Mouse (Mus musculus): ENCODE measurements around the gene Slc13a3. TPM values are rescaled to one million over a fixed set of nuclear protein-coding genes. Genes with fewer than 3 reads are reported as not detected.
"Not testable (repeated sequence)": the region's sequence is repeated elsewhere in the genome, so short reads cannot be mapped to it uniquely, and the experiment has no call there.

Gene Slc13a3
- 1.1 and 1.3 TPM in 2 replicates for polyA plus RNA-seq (2012; rRNA removed)

DNA sequence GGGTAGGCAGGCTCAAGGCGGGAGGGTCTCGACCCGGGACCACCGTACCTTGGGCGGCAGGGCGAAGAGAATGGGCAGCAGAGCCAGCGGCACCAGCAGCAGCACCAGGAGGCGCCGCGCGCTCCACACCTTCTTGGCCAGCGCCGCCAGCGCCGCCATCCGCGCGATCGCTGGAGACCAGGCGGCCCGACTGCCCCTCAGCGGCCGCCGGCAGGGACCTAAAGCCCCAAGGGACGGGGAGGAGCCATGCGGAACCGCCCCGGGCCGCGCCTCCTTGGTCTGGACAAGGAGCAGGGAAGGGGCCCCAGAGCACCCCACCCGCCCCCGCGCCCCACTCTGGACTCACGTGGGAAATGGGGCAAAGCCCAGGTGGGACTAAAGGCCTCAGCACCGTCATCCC lies at the start of gene Slc13a3:
Gene Slc13a3, minus strand, starts transcription at position 228 of the 400 bp plus-strand sequence.
- DNase-seq (ENCODE audit: low read depth): no peak

DNA sequence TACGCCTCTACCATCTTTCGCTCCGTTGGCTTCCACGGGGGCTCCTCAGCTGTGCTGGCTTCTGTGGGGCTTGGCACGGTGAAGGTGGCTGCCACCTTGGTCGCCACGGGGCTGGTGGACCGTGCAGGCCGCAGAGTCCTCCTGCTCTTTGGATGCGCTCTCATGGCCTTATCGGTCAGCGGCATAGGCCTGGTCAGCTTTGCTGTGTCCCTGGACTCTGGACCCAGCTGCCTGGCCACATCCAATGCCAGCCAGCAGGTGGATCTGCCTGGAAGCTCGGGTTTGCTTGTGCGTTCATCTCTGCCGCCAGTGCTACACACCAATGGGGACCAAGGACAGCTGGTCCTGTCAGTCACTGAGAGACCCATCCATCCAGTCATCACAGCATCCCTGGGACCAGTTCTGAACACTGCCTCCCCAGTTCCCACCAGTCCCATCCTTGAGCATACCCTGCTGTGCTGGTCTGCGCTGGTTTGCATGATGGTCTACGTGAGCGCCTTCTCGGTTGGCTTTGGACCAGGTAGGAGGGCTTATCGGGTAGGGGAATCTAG lies 42.2 kb upstream of the Slc13a3 start:
- no peak for DNase-seq (ENCODE audit: low read depth)

DNA sequence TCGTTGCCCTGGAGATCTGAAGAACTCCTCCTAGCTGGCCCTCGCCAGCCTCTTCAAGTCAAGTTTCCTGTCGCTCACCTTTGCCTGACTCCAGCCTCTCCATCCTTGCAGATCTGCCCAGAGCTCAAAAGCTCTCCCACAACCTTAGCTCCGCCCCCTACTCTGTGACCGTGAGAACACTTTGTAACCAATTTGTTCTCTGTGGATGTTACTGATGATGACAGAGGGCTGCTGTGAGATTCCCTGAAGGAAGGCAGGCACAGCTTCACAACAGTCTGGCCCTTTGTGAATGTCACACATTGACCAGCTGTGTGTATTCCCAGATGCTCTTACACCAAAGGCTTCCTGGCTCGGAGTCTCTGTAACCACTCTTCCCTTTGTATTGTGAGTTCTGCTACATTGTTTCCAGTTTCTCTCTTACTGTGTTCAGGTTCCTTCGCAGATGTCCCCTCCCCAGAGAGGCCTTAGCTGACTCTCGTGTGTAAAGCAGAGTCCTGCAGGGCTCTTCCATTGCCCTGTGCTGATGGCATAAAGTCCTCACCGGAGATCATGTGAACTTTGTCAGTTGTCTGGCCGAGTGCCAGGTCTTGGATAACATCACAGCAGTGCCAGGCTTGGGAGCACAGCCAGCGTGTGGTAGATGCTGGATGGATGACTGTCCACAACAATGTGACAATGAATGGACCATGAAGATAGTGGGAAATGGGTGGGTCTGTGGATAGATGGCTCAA lies 40.0 kb upstream of the Slc13a3 start:
- no peak for DNase-seq (ENCODE audit: low read depth)

DNA sequence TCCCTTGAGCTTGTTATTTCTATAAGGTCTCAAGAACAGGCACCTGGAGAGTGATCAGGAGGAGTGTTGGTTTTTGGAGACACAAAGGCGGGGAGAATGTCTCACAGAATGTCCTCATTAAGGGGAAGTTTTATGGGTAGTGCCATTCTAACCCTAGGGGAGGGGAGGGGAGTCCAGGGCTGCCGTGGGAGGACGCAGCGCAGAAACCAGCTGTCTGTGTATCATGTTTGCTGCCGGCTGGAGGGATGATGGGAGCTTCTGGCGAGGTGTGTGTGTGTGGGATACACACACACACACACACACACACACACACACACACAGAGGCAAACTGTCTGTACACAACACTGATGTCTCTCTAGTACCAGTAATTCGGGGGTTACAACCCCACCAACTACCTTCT lies 39.4 kb upstream of the Slc13a3 start:
- no peak for DNase-seq (ENCODE audit: low read depth)

DNA sequence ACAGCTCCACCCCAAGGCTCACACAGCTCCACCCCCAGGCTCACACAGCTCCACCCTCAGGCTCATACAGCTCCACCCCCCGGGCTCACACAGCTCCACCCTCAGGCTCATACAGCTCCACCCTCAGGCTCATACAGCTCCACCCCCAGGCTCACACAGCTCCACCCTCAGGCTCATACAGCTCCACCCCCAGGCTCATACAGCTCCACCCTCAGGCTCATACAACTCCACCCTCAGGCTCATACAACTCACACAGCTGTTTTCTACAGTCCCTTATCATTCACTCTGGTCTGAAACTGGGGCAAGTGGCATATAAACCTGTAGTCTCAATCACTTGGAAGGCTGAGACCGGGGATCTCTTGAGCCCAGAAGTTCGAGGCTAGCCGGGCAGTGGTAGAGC lies 38.5 kb upstream of the Slc13a3 start:
- not testable (repeated sequence) for DNase-seq (ENCODE audit: low read depth)

DNA sequence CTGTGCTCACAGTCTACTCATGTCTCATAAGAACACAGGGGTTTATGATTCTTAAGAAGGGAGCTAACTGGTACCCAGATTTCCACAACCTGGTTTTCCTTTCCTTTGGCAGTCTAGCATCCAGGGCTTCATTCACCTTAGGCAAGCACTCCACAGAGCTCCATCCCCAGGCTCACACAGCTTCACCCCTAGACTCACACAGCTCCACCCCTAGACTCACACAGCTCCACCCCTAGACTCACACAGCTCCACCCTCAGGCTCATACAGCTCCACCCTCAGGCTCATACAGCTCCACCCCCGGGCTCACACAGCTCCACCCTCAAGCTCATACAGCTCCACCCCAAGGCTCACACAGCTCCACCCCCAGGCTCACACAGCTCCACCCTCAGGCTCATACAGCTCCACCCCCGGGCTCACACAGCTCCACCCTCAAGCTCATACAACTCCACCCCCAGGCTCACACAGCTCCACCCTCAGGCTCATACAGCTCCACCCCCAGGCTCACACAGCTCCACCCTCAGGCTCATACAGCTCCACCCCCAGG lies 38.0 kb upstream of the Slc13a3 start:
- DNase-seq (ENCODE audit: low read depth): not testable (repeated sequence)

DNA sequence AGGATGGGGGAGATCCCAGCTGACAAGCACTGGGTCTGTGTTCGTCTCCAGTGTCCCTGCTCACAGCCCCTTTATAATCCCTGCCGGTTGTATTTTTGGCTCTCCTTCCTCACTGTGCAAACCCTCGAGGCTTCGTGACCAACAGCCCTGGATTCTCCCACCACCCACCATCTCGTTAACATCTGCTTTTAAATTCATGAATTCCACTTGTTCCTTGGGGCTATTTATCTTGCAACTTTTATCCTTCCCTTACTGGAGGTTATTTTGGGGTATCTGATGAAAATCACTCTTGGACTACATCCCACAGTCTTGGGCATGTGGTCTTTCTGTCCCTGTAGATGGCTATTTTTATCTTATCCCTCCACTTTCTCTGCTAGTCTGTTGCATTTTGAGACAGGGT lies 37.4 kb upstream of the Slc13a3 start:
- no peak for DNase-seq (ENCODE audit: low read depth)

DNA sequence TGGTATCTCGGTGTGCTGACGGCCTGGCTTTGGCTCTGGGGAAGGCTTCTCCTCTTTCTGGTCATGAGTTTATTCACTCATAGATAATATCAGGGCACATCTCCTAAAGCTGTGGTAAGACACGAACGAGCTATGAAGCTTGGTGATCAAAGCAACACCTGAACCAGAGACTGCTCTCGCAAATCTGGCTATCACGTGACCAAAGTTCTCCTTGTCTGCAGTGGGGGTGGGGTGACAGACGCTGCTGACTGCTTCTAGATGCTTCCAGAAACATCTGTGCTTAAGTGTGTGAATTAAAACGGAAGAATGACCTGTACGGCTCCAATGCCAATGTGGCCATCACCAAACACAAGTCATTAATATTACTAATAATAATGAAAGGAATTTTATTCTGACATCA lies 36.7 kb upstream of the Slc13a3 start:
- no peak for DNase-seq (ENCODE audit: low read depth)

DNA sequence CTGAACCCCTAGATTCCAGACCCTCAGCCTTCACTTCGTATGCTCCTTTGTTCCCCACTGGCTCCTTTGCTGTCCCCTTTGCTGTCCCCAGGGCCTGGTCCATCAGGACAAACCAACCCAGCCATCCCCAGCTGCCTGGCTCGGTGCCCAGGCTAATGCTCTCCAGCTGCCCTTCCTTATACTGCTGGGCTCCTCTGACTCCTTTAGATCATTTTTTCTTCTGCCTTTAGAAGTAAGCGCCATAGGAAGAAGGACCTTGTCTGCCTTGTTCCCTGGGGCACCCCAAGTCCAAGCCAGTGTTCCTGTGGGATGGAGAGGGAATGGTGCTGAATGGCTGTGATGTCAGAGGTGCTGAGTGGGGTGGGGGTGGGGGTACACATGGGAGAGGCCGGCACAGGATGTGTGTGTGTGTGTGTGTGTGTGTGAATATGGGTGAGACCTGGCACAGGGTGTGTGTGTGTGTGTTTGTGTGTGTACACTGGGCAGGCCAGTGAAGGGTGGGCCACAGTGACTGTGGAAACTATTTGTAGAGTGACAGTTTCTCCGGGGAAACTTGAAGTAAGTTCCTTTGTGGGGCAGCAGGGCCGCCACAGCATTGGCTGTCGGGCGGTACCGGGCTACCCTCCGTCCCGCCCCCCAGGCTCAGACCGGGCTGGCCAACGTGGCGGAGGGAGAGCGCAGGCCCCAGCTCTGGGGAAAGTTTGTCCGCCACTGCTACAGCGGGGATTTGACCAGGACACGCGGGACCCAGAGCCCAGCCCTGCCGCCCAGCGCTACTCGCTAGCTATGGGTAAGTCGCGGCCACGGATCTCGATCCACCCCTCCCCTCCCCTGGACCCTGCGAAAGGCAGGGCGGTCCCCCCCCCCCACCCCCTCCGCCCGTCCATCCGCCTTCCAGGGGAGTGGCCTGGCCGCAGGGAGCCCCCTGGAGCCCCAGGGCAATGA lies 30.5 kb upstream of the Slc13a3 start, which contains the start of gene Slc2a10:
Gene Slc2a10, plus strand, starts transcription at position 529 of the 945 bp plus-strand sequence.
- no peak for DNase-seq (ENCODE audit: low read depth)

DNA sequence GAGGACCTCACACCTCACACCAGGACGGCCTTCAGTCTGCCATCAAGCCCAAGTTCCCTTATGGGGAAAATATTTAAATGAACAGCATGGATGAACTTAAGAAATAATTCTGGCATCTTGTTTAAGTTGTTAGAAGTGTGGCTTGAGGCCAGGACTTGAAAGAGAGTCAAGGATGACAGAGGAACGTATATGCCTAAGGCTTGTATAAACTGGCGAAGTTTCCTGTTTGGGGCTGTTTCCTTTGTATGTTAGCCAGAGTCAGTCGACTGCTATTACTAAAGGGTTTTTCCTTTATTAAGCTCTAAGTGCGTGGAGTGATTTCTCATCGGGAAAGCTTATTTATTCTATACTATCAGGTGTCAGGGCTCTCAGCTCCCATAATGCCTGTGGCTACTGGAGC lies 25.8 kb upstream of the Slc13a3 start:
- peak; percentile 67 for DNase-seq (ENCODE audit: low read depth)

DNA sequence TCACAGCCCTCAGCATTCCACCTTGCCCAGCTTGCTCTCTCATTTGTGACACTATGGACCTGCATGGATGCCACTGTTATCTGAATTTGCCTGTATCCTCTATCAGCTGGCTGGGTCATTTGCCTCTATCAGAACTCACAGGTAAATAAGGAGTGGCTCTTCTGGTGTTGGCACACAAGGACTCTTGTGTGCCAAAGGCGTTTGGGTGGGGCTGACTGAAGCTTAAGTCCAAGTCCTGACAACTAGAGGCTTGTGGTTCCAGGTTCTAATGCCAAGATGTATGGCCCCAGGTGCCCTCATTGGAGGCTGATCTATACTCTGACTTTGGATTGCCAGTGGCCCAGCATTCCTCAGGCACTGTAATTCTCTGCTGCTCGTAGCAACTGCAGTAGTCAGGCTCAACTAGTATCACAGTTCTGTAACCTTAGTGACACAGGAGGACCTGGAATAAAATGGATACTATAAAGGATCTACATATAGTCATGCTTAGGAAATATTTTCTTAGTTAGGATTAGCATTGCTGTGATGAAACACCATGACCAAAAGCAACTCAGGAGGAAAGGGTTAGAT lies 24.8 kb upstream of the Slc13a3 start:
- DNase-seq (ENCODE audit: low read depth): peak; percentile 61

DNA sequence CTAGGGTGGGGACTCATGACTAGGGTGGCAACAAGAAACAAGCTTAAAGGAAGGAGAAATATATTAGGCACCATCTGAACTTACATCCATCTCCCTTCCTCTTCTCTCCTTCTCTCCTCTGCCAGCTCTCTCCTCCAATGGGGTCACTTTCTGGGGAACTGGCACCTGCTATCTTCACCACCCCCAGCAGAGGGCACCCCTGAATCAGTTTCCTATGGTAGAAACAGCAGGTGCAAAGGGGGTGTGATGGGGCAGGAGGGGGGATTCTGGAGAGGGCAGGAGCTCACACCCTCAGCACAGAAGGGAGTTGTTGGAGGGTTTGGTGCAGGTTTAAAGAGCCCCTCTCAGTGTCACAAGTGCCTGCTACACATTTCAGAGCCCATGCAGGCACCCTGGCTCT lies 23.2 kb upstream of the Slc13a3 start:
- DNase-seq (ENCODE audit: low read depth): no peak

DNA sequence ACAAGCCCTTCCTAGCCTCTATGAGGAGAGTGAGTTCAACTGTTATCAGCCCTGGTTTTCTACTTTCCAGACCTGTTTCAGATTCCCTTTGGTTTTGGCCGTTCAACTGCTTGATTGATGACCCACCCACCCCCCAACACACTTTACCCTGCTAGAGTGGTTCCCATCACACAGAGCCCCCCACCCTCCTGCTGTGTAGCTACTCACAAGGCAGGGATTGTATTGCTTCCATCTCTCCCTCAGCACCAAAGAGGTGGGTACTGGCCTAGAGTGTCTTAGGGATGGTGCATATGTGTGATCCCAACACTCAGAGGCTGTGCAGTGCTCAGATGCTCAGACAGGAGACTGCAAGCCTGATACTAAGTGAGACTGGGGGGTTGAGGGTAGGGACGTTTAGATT lies 21.5 kb upstream of the Slc13a3 start:
- no peak for DNase-seq (ENCODE audit: low read depth)

DNA sequence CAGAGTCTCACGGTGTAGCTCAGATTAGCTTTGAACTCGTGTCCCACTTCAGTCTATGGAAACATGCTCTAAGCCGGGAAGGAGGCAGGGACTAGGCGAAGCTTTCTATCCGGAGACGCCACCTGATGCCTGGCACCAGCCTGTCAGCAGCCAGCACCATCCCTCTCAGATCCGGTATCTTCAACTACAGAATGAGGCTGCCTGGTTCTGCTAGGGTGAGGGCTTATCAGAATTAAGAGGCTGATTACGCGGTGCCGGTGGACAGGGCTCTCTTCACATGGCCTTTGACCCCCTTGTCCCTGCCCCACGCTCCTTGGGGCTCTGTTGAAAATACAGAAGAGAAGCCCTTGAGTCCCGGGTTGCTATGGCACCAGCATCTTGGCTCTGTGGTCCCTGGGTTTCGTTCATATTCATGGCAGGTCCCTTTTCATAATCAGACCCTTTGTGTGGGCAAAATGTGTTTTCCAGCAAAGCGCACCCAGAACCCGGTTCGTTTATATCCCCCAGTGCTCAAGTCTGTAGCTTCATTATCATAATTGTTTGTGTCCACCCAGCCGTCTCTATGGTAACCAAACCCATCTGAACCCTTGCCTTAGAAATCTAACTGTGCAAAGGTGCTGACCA lies 20.7 kb upstream of the Slc13a3 start:
- DNase-seq (ENCODE audit: low read depth): no peak

DNA sequence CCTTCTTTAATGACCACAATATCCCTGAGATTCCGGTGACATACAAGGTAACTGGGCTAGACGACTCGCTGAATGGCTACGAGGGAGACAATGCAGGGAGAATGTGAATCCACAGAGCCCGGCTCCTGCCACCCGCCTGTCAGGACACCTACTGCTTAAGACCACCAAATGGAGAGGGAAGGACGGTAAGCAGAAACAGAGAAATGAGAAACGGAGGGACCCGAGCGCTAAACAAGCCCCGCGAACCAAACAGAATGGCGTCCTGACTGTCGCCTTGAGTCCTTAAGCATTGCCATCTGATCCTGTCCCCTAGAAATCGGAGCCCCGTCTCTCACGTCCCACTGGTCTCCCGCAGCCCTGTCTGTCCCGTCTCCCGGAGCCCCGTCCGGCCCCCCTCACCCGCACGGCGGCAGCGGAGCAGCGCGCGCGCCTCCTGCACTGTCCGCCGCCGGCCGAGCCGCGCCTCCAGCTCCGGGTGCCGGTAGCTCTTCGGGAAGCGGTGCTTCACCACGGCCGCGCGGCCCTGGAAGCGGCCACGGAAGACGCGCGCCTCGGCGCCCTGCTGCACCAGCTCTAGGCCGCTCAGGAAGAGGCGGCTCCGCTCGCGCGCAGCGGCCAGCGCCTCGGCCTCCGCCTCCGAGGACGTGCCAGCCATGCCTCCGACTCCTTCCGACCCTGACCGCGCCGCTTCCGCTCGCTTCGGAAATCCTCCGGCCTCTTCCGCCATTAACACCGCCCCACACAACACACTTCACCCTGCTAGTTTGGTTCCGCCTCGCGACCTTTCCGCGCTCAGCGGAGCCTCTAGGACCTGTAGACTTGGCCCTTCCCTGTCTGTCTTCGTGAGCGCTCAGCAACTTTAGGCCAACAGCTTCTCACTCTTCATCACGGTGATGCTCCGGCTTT lies 19.9 kb upstream of the Slc13a3 start, which contains the start of gene Trp53rka:
Gene Trp53rka, minus strand, starts transcription at position 677 of the 906 bp plus-strand sequence.
- no peak for DNase-seq (ENCODE audit: low read depth)

DNA sequence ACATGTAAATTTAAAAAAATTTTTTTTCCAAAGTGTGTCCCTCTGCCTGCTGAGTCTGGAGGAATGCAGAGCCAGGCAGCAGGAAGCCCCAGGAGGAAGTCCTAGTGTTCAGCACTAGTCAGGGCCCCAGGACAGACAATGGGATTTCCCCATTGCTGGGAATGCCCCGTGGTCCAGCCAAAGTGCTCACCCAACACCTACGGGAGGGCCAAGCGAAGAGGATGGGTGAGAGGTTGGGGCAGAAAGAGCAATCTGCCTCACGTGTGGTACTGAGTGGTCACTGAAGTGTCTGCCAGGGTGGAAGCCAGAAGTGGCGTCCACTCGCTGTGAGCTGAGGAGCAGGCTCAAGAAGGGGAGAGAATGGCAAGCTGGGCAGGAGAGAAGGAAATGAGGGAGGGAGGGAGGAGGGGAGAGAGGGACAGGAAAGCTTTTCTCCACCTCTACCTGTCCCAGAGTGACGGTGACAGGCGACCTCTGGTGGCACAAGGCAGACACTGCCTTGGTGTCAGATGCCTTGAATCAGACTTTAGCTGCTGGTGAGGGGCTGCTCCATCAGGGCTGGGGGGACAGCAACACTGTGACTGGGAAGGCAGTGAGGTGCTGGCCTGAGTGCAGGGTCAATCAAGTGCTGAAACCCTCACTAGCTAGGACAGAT lies 14.0 kb upstream of the Slc13a3 start:
- no peak for DNase-seq (ENCODE audit: low read depth)

DNA sequence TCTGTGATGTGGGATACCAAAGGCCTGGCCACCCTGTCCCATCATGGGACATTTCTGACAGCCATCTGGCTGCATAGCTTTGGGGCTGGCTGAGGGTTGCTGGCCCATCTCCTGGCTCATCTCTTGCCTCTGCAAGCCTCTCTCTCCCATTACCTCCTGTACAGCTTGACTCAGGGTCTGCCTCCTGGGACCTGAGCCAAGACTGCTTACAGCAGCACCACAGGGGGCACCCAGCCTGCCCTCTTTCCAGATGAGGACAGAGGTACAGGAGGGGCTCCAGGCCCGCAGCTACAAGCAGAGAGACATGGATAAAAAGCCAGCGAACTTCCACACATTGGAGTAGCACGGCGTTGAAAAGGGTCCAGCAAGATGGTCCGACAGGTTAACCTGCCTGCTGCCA lies 13.4 kb upstream of the Slc13a3 start:
- DNase-seq (ENCODE audit: low read depth): no peak

DNA sequence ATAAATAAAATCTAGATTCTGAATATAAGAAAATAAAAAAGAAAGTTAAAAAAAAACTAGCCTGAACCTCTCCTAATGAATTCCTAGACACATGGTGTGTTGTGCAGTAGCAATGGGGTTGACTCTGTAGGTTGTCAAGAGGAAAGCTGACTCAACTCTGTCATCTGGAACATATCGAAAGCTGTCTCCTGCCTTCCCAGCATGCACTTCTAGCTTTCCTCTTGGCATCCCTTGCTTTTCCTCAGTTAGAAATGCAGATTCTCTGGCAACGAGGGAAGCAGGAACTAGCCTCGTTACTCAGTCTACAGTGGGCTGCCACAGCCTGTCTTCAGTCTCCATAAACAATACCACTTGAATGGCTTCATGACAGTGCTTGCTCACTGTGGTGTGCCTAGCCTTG lies 12.8 kb upstream of the Slc13a3 start:
- DNase-seq (ENCODE audit: low read depth): no peak

DNA sequence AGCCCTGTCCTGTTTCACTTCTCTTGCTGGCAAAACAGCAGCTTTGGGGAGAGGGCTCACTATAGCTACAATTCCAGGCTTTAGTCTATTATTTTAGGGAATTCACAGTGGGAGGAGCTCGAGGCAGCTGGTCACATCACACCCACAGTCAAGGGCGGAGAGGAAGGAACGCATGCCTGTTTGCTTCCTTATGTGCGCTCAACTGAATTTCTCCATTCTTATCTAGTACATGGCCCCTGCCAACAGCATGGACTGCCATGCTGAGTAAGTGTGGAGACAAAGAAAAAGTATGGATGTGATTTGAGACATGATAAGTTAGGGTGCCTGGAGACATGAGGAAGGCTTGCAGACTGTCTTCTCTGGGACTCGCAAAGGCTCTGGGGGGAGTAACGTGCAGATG lies 11.1 kb upstream of the Slc13a3 start:
- no peak for DNase-seq (ENCODE audit: low read depth)

DNA sequence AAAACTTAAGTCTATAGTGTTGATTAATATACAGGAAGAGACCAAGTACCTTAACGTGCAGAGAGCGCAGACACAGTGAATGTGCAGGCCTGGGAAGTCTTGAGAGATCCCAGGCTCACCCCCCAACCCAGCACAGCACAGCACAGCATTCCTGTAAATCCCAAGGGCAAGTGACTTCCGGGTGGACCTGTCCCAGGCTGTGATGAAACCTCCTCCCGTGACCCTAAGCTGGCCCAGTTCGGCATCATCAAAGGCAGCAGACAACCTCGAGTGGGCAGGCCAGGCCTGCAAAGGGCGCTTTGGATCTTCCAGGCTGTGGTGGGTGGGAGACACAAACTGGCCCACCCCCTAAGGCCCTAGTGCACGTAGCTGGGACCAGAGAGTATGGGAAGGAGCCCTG lies 9.0 kb upstream of the Slc13a3 start:
- no peak for DNase-seq (ENCODE audit: low read depth)
